Mouse (Mus musculus): ENCODE data around the gene Gm21987.
"Not testable (repeated sequence)": the region's sequence is repeated elsewhere in the genome, so short reads cannot be mapped to it uniquely, and the experiment has no call there.

Gene Gm21987

GRCm38 (mm10) chr16:38346529-38347325 lies at the start of gene Gm21987, which contains the start of gene Cox17:
Gm21987 (plus strand) TSS chr16:38347040.
Cox17 (plus strand) TSS chr16:38346991.
- peak; percentile 86 to 91 for DNase-seq (ENCODE audit: low read depth in 2 of 2, low spot score in 2 of 2)

GRCm38 (mm10) chr16:38298410-38298809 lies 48.4 kb upstream of the Gm21987 start:
- DNase-seq (ENCODE audit: low read depth in 2 of 2, low spot score in 2 of 2), result no peak

- no peak for DNase-seq (ENCODE audit: low read depth in 2 of 2, low spot score in 2 of 2)
These were observed 44.5 kb upstream of the Gm21987 start for GRCm38 (mm10) chr16:38302367-38302766.

GRCm38 (mm10) chr16:38304460-38305194 lies 42.2 kb upstream of the Gm21987 start:
- no peak for DNase-seq (ENCODE audit: low read depth in 2 of 2, low spot score in 2 of 2)

GRCm38 (mm10) chr16:38306571-38307220 lies 40.1 kb upstream of the Gm21987 start:
- no peak for DNase-seq (ENCODE audit: low read depth in 2 of 2, low spot score in 2 of 2)

- DNase-seq (ENCODE audit: low read depth in 2 of 2, low spot score in 2 of 2), result no peak
These were observed 39.6 kb upstream of the Gm21987 start for GRCm38 (mm10) chr16:38307221-38307605.

- DNase-seq (ENCODE audit: low read depth in 2 of 2, low spot score in 2 of 2), result no peak
These were observed 39.2 kb upstream of the Gm21987 start for GRCm38 (mm10) chr16:38307651-38308050.

- no peak for DNase-seq (ENCODE audit: low read depth in 2 of 2, low spot score in 2 of 2)
These were observed 38.6 kb upstream of the Gm21987 start for GRCm38 (mm10) chr16:38308195-38308594.

- no peak for DNase-seq (ENCODE audit: low read depth in 2 of 2, low spot score in 2 of 2)
These were observed 28.3 kb upstream of the Gm21987 start for GRCm38 (mm10) chr16:38318492-38318891.

GRCm38 (mm10) chr16:38319087-38319486 lies 27.8 kb upstream of the Gm21987 start:
- no peak for DNase-seq (ENCODE audit: low read depth in 2 of 2, low spot score in 2 of 2)

- peak; percentile 10 to 28 for DNase-seq (ENCODE audit: low read depth in 2 of 2, low spot score in 2 of 2)
These were observed 25.3 kb upstream of the Gm21987 start for GRCm38 (mm10) chr16:38321452-38321935.

- DNase-seq (ENCODE audit: low read depth in 2 of 2, low spot score in 2 of 2), result no peak
These were observed 22.5 kb upstream of the Gm21987 start for GRCm38 (mm10) chr16:38324311-38324710.

- no peak for DNase-seq (ENCODE audit: low read depth in 2 of 2, low spot score in 2 of 2)
These were observed 20.0 kb upstream of the Gm21987 start for GRCm38 (mm10) chr16:38326778-38327397.

GRCm38 (mm10) chr16:38329340-38329739 lies 17.5 kb upstream of the Gm21987 start:
- DNase-seq (ENCODE audit: low read depth in 2 of 2, low spot score in 2 of 2), result no peak

GRCm38 (mm10) chr16:38334431-38334830 lies 12.4 kb upstream of the Gm21987 start:
- no peak for DNase-seq (ENCODE audit: low read depth in 2 of 2, low spot score in 2 of 2)

- DNase-seq (ENCODE audit: low read depth in 2 of 2, low spot score in 2 of 2), result not testable (repeated sequence)
These were observed 8.8 kb upstream of the Gm21987 start for GRCm38 (mm10) chr16:38338077-38338476.

- DNase-seq (ENCODE audit: low read depth in 2 of 2, low spot score in 2 of 2), result no peak
These were observed 5.2 kb upstream of the Gm21987 start, which contains the start of gene Maats1 for GRCm38 (mm10) chr16:38341396-38342324. Maats1 (minus strand) TSS chr16:38342143.

GRCm38 (mm10) chr16:38344941-38345725 lies 1.7 kb upstream of the Gm21987 start:
- DNase-seq (ENCODE audit: low read depth in 2 of 2, low spot score in 2 of 2), result no peak

GRCm38 (mm10) chr16:38347588-38347987 lies 748 bp downstream of the Gm21987 start:
- DNase-seq (ENCODE audit: low read depth in 2 of 2, low spot score in 2 of 2), result no peak

Data from CD8-positive naive resting alpha-beta T cell, adult 2 months (primary cell).